Mouse (Mus musculus) stomach, postnatal 0 days (tissue): ENCODE measurements around the gene Grm8.

Experiments
- CTCF ChIP-seq: IDR thresholded peaks from 2 replicates; pipeline ENCODE4 v1.5.1; 2016; ENCODE audit warnings: antibody characterized with exemption, low read depth, mild to moderate bottlenecking, moderate library complexity
- EP300 ChIP-seq: optimal IDR thresholded peaks from 2 replicates; pipeline ENCODE3; 2016; ENCODE audit warnings: antibody characterized with exemption

DNA sequence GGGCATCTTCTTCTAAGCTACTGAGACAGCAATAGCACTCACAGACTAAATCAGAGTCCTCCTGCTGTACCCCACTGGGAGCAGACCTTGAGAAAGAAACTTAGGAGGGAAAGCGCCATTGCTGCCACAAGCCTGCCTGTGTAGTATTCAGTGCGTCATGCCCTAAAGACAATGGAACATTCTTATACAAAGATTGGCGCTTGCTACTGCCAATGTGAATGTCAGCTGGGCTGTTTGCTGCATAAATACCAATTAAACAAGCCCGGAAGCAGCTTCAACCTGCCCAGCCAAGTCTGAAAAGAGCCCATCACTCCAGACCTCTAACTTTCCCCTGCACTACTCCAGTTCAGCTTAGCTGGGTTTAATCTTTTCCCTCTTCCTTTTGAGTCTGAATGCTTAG, 2.9 kb downstream of the Grm8 start:
- TF ChIP-seq CTCF: no peak
- TF ChIP-seq EP300: no peak
